Mouse (Mus musculus) effector memory CD4-positive, alpha-beta T cell, adult 7 months (primary cell): ENCODE data around the gene Tas2r130. TPM values are rescaled to one million over a fixed set of nuclear protein-coding genes. Genes with fewer than 3 reads are reported as not detected.

ENCODE experiments used
- polyA plus RNA-seq: library from polyadenylated mRNA; unstranded; fragments of 100-300 nt; shearing (Covaris generic); gene quantifications from one replicate; pipeline ENCODE4 v1.2.1, GENCODE M21; 2017

The Tas2r130 gene
- 0.35 TPM for polyA plus RNA-seq

GRCm38 (mm10) chr6:131630812-131631211 is at the start of gene Tas2r130:
Tas2r130 (minus strand) TSS chr6:131630912.

GRCm38 (mm10) chr6:131678786-131679185 is 48.1 kb upstream of the Tas2r130 start, which contains the start of gene Tas2r106:
Tas2r106 (minus strand) TSS chr6:131678886.

GRCm38 (mm10) chr6:131660049-131660448 is 29.3 kb upstream of the Tas2r130 start, which contains the start of gene Tas2r107:
Tas2r107 (minus strand) TSS chr6:131660149.

Other genes with a start within 250 kb of the Tas2r130 start
- 153 TPM for gene Ybx3, start 242.4 kb downstream of the Tas2r130 start, polyA plus RNA-seq
- gene 5430401F13Rik, start 144.5 kb downstream of the Tas2r130 start, polyA plus RNA-seq, result 1.1 TPM
- 0.69 TPM for gene Gm6619, start 144.5 kb downstream of the Tas2r130 start, polyA plus RNA-seq
- gene Tas2r107, start 29.2 kb upstream of the Tas2r130 start, polyA plus RNA-seq, result not detected
- not detected for gene Tas2r106, start 48.0 kb upstream of the Tas2r130 start, polyA plus RNA-seq
- not detected for gene Tas2r104, start 54.8 kb upstream of the Tas2r130 start, polyA plus RNA-seq
- not detected for gene Tas2r105, start 56.6 kb upstream of the Tas2r130 start, polyA plus RNA-seq
- gene Tas2r114, start 59.2 kb upstream of the Tas2r130 start, polyA plus RNA-seq, result not detected